Mouse (Mus musculus) small intestine, adult 2 months (tissue): ENCODE results near the gene Gm33543. TPM values are rescaled to one million over a fixed set of nuclear protein-coding genes. Genes with fewer than 3 reads are reported as not detected.

Experiments
- H3K27ac ChIP-seq: fragments of 200-500 bp; 2 replicates; pipeline ENCODE4 v1.5.1; 2012; ENCODE audit warnings: low read depth, low read length, control low read depth, inconsistent platforms; ENCODE audit not compliant: insufficient read depth
- H3K27me3 ChIP-seq: fragments of 200-500 bp; 2 replicates; pipeline ENCODE4 v1.6.1; 2012; ENCODE audit warnings: mild to moderate bottlenecking, moderate library complexity, low read length, inconsistent platforms; ENCODE audit not compliant: control insufficient read depth, insufficient read depth
- H3K36me3 ChIP-seq: fragments of 200-500 bp; 2 replicates; pipeline ENCODE4 v1.6.1; 2012; ENCODE audit warnings: mild to moderate bottlenecking, low read length, control low read depth, inconsistent platforms; ENCODE audit not compliant: control insufficient read depth, insufficient read depth
- H3K4me1 ChIP-seq: fragments of 200-500 bp; 2 replicates; pipeline ENCODE4 v1.6.1; 2012; ENCODE audit warnings: low read length, inconsistent platforms, mixed read lengths; ENCODE audit not compliant: control insufficient read depth, insufficient read depth, insufficient read length
- H3K4me3 ChIP-seq: fragments of 200-500 bp; 2 replicates; pipeline ENCODE4 v1.5.1; 2012; ENCODE audit warnings: low read depth, mild to moderate bottlenecking, control low read depth, inconsistent platforms, low read length, moderate library complexity
- CTCF ChIP-seq: fragments of 200-500 bp; IDR thresholded peaks from 2 replicates; pipeline ENCODE4 v1.5.1; 2012; ENCODE audit warnings: low read depth, mild to moderate bottlenecking, control low read depth, inconsistent platforms, low read length, moderate library complexity, mixed read lengths; ENCODE audit not compliant: insufficient replicate concordance, insufficient read length; ENCODE audit errors: extremely low read depth
- POLR2A ChIP-seq: fragments of 200-500 bp; IDR thresholded peaks from 2 replicates; pipeline ENCODE4 v1.6.1; 2012; ENCODE audit warnings: low read depth, mild to moderate bottlenecking, control low read depth, inconsistent platforms, low read length, moderate library complexity
- WGBS: fragments of 180-500 bp; shearing (Covaris S2); methylation state at CpG from one replicate; pipeline ENCODE4 v1.1.7; 2018; 5-methylcytosine and 5-hydroxymethylcytosine counted together
- polyA plus RNA-seq: library from polyadenylated mRNA; depleted of rRNA; stranded (reverse); fragments of >200 nt; gene quantifications from 2 replicates; pipeline ENCODE4 v1.2.3, GENCODE M21; 2012; rRNA removed

The Gm33543 gene
- not detected in 2 replicates for polyA plus RNA-seq

- H3K27ac ChIP-seq, result no peak within 1 kb of the TSS
- H3K36me3 ChIP-seq, result no peaks in the 10 kb centered on the region
- TF ChIP-seq CTCF, result no peak
- TF ChIP-seq POLR2A, result no peak
- H3K4me3 ChIP-seq, result no peak within 1 kb of the TSS
- 45% methylated on average over 9 of the region's 9 CpGs for WGBS
- no peaks in the 10 kb centered on the region for H3K4me1 ChIP-seq
- H3K27me3 ChIP-seq, result no peaks in the 10 kb centered on the region
Measured at GRCm38 (mm10) chr10:95842789-95843637, at the start of gene Gm33543. Gene Gm33543, minus strand, starts transcription at chr10:95842930.

- Histone ChIP-seq H3K4me1 (peaks cover 3% of the 10 kb centered on the region; the same call in 1 of the 2 replicates), H3K36me3 (no peaks in the 10 kb centered on the region), H3K4me3 (no peak overlapping the region), H3K27ac (no peak overlapping the region), H3K27me3 (no peaks in the 10 kb centered on the region)
- no peak for TF ChIP-seq POLR2A
- no peak for TF ChIP-seq CTCF
- WGBS, result 68% methylated on average over 9 of the region's 9 CpGs
Measured at GRCm38 (mm10) chr10:95892132-95892531, 49.4 kb upstream of the Gm33543 start.

- TF ChIP-seq POLR2A, result no peak
- TF ChIP-seq CTCF, result no peak
- H3K36me3 ChIP-seq, result no peaks in the 10 kb centered on the region
- H3K4me1 ChIP-seq, result peaks cover 3% of the 10 kb centered on the region; the same call in 1 of the 2 replicates
- no peaks in the 10 kb centered on the region for H3K27me3 ChIP-seq
- WGBS, result 58% methylated on average over 7 of the region's 7 CpGs
- H3K4me3 ChIP-seq, result no peak overlapping the region
- H3K27ac ChIP-seq, result no peak overlapping the region
Measured at GRCm38 (mm10) chr10:95891214-95891960, 48.7 kb upstream of the Gm33543 start.

- peaks cover 3% of the 10 kb centered on the region; the same call in 1 of the 2 replicates for H3K4me1 ChIP-seq
- WGBS, result 68% methylated on average over 7 of the region's 7 CpGs
Measured at GRCm38 (mm10) chr10:95883761-95884517, 41.2 kb upstream of the Gm33543 start.

GRCm38 (mm10) chr10:95882036-95882435 is 39.3 kb upstream of the Gm33543 start:
- no peaks in the 10 kb centered on the region for H3K36me3 ChIP-seq
- no peak overlapping the region for H3K27ac ChIP-seq
- H3K27me3 ChIP-seq, result no peaks in the 10 kb centered on the region
- no peak overlapping the region for H3K4me3 ChIP-seq
- TF ChIP-seq CTCF (no peak), POLR2A (no peak)
- WGBS, result 63% methylated on average over 9 of the region's 9 CpGs
- peaks cover 3% of the 10 kb centered on the region; the same call in 1 of the 2 replicates for H3K4me1 ChIP-seq

More at GRCm38 (mm10) chr10:95883761-95884517, 41.2 kb upstream of the Gm33543 start:
- Histone ChIP-seq H3K36me3 (no peaks in the 10 kb centered on the region), H3K4me3 (no peak overlapping the region), H3K27ac (no peak overlapping the region), H3K27me3 (no peaks in the 10 kb centered on the region)
- TF ChIP-seq CTCF (no peak), POLR2A (no peak)

GRCm38 (mm10) chr10:95879983-95880934 is 37.5 kb upstream of the Gm33543 start:
- H3K27ac ChIP-seq, result peak overlapping the region; percentile 96
- peaks cover 3% of the 10 kb centered on the region; the same call in 1 of the 2 replicates for H3K4me1 ChIP-seq
- WGBS, result 36% methylated on average over 17 of the region's 17 CpGs

More at GRCm38 (mm10) chr10:95879983-95880934, 37.5 kb upstream of the Gm33543 start:
- TF ChIP-seq POLR2A (no peak), CTCF (no peak)
- Histone ChIP-seq H3K27me3 (no peaks in the 10 kb centered on the region), H3K4me3 (peak overlapping the region; percentile 73), H3K36me3 (no peaks in the 10 kb centered on the region)
